Mouse (Mus musculus) MEL (cell line): ENCODE measurements at regions not wholly inside any gene's neighbourhood (a gene's known extent, or its start where the extent isn't known, plus 50 kb on each side); places are given as distances from the start of the nearest gene placed in this dataset.

Source experiments
- CHD2 ChIP-seq: IDR thresholded peaks from 2 replicates; pipeline ENCODE4 v1.6.1; 2011; ENCODE audit warnings: low read length, improper control_type of control experiment
- CTCF ChIP-seq, 3 experiments: IDR thresholded peaks in 2 of 3; conservative IDR thresholded peaks in 1 of 3; 2 replicates each; pipeline ENCODE4 v1.5.1; 2011 to 2012; ENCODE audit warnings: low read length in 3 of 3, low read depth in 2 of 3, mild to moderate bottlenecking in 2 of 3, improper control_type of control experiment in 1 of 3, inconsistent platforms in 1 of 3, mixed read lengths in 1 of 3, moderate library complexity in 1 of 3; ENCODE audit not compliant: control insufficient read depth in 1 of 3, insufficient read depth in 1 of 3, poor library complexity in 1 of 3, severe bottlenecking in 1 of 3
- MAX ChIP-seq: IDR thresholded peaks from 2 replicates; pipeline ENCODE4 v1.6.1; 2011; ENCODE audit warnings: low read length, improper control_type of control experiment
- RCOR1 ChIP-seq: IDR thresholded peaks from 2 replicates; pipeline ENCODE4 v1.6.1; 2012; ENCODE audit warnings: low read depth, mild to moderate bottlenecking, inconsistent platforms, low read length, improper control_type of control experiment
- ZC3H11A ChIP-seq: IDR thresholded peaks from 2 replicates; pipeline ENCODE4 v1.6.1; 2012; ENCODE audit warnings: low read depth, mild to moderate bottlenecking, inconsistent platforms, low read length, improper control_type of control experiment

DNA sequence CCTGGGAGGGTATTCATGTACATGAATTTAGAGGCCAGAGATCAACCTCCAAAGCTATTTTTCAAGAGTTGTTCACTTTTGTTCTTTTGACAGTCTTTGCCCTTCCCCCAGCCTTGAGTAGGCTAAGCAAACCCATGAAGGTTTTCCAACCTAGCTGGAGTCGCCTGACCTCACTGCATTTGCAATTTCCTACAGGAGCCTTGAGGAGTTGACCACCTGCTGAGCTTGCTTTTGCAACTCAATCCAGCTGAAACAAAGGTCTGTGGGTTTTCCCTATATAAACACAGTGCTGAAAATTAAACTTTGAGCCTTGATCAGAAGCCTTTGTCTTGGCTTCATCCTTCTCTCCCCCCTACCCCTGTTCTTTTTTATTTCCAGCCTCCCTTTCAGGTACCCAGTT, 170.2 kb upstream of the Cenpw start:
- no peak for TF ChIP-seq CTCF (IDR thresholded peaks at IDR 0.05 in 2 of 3, conservative IDR thresholded peaks at IDR 0.05 in 1 of 3; ENCODE audit: control insufficient read depth in 1 of 3, insufficient read depth in 1 of 3, low read depth in 2 of 3, low read length in 3 of 3, poor library complexity in 1 of 3, severe bottlenecking in 1 of 3)
- no peak for TF ChIP-seq MAX
- no peak for TF ChIP-seq CHD2
- TF ChIP-seq RCOR1 = no peak
- no peak for TF ChIP-seq ZC3H11A
